8 mouse cellular contexts compared by ENCODE assay signal in genomic region chr2:25210686-25211085, GRCm38 (mm10). TPM values are rescaled to one million over a fixed set of nuclear protein-coding genes. Genes with fewer than 3 reads are reported as not detected.
DNase-seq lines count a peak whose midpoint lies in the region; ATAC-seq lines count a peak whose summit lies in the region.

No protein-coding gene starts in this region.

- peaks cover 15% of the 10 kb centered on the region for H3K4me1 ChIP-seq in kidney, embryonic 14.5 days (ENCODE audit: control insufficient read depth, insufficient read depth, low read length)
- H3K4me1 ChIP-seq in brown adipose tissue, adult 24 weeks (ENCODE audit: control insufficient read depth, insufficient read depth, insufficient read length, low read length) = peaks cover 10% of the 10 kb centered on the region
- peaks cover 42% of the 10 kb centered on the region for H3K4me1 ChIP-seq in hindbrain, embryonic 15.5 days (replicated peaks)
- H3K4me1 ChIP-seq in midbrain, embryonic 13.5 days (replicated peaks) = peaks cover 38% of the 10 kb centered on the region

- H3K36me3 ChIP-seq in kidney, embryonic 14.5 days (ENCODE audit: control insufficient read depth, insufficient read depth, low read length) = peaks cover 28% of the 10 kb centered on the region
- peaks cover 6% of the 10 kb centered on the region for H3K36me3 ChIP-seq in hindbrain, embryonic 15.5 days
- peaks cover 34% of the 10 kb centered on the region for H3K36me3 ChIP-seq in midbrain, embryonic 13.5 days

- no peaks in the 10 kb centered on the region for H3K27me3 ChIP-seq in kidney, embryonic 14.5 days (ENCODE audit: control insufficient read depth, insufficient read depth, low read length)
- H3K27me3 ChIP-seq in hindbrain, embryonic 15.5 days = 0 out of 2 replicates have a peak, but pooled peaks cover 3% of the 10 kb centered on the region
- 0 out of 2 replicates have a peak, but pooled peaks cover 6% of the 10 kb centered on the region for H3K27me3 ChIP-seq in midbrain, embryonic 13.5 days

- peak overlapping the region; percentile 90 for H3K4me2 ChIP-seq in kidney, embryonic 14.5 days (replicated peaks; ENCODE audit: low read depth, low read length)
- H3K4me2 ChIP-seq in hindbrain, embryonic 15.5 days = peak overlapping the region; percentile 85
- H3K4me2 ChIP-seq in midbrain, embryonic 13.5 days (replicated peaks) = peak overlapping the region; percentile 91

- H3K27ac ChIP-seq in kidney, embryonic 14.5 days (ENCODE audit: low read depth, low read length) = peak overlapping the region; percentile 87
- peak overlapping the region; percentile 83 for H3K27ac ChIP-seq in brown adipose tissue, adult 24 weeks (replicated peaks; ENCODE audit: low read depth, low read length)
- peak overlapping the region; percentile 93 for H3K27ac ChIP-seq in hindbrain, embryonic 15.5 days (replicated peaks)
- H3K27ac ChIP-seq in midbrain, embryonic 13.5 days = peak overlapping the region; percentile 86

- no peak for ATAC-seq in kidney, embryonic 14.5 days (ENCODE audit: low FRiP score, low TSS enrichment)
- peak; percentile 36; the same call in 1 of the 2 replicates for ATAC-seq in hindbrain, embryonic 15.5 days (ENCODE audit: low FRiP score, low read depth)
- ATAC-seq in midbrain, embryonic 13.5 days = no peak; the same call in 1 of the 2 replicates

- H3K9me3 ChIP-seq in kidney, embryonic 14.5 days (ENCODE audit: control insufficient read depth, low read length) = no peaks in the 10 kb centered on the region
- H3K9me3 ChIP-seq in hindbrain, embryonic 15.5 days = no peaks in the 10 kb centered on the region
- H3K9me3 ChIP-seq in midbrain, embryonic 13.5 days = no peaks in the 10 kb centered on the region

- H3K4me3 ChIP-seq in kidney, embryonic 14.5 days (ENCODE audit: low read length) = peak overlapping the region; percentile 92
- H3K4me3 ChIP-seq in brown adipose tissue, adult 24 weeks (ENCODE audit: insufficient read depth, low read depth, low read length) = peak overlapping the region; percentile 75
- H3K4me3 ChIP-seq in hindbrain, embryonic 15.5 days = peak overlapping the region; percentile 78
- peak overlapping the region; percentile 86 for H3K4me3 ChIP-seq in midbrain, embryonic 13.5 days (replicated peaks)

- no peak for DNase-seq in kidney, postnatal 4 days
- DNase-seq in adipocyte (ENCODE audit: low spot score) = no peak
- DNase-seq in right cerebral cortex, postnatal 36 days (ENCODE audit: low spot score in 2 of 2) = no peak
- DNase-seq in right cerebral cortex, postnatal 25 days = no peak

- WGBS in kidney, embryonic 14.5 days = under 1% methylated on average over 24 of the region's 24 CpGs
- WGBS in hindbrain, embryonic 15.5 days = 1% methylated on average over 24 of the region's 24 CpGs
- WGBS in midbrain, embryonic 13.5 days = 0% methylated on average over 24 of the region's 24 CpGs

- peak overlapping the region; percentile 92 for H3K9ac ChIP-seq in kidney, embryonic 14.5 days (ENCODE audit: low read depth, low read length)
- peak overlapping the region; percentile 80 for H3K9ac ChIP-seq in hindbrain, embryonic 15.5 days
- peak overlapping the region; percentile 86 for H3K9ac ChIP-seq in midbrain, embryonic 13.5 days (replicated peaks)

RNA-seq across cellular contexts. Expression of gene Nelfb, which starts 0.6 kb away (rescaled TPM):
- 72.7 and 101 TPM in 2 replicates for polyA plus RNA-seq in kidney, embryonic 14.5 days (2014; fragmentation: Nextera tagmentation; extraction: Ambion mirVana)
- polyA plus RNA-seq in brown adipose tissue, adult 24 weeks (2012; ENCODE audit: insufficient read depth, insufficient read length, missing spikeins) = 15.4 and 19.0 TPM in 2 replicates
- 108 and 112 TPM in 2 replicates for polyA plus RNA-seq in hindbrain, embryonic 15.5 days (2015; fragmentation: Nextera tagmentation; extraction: Ambion mirVana)
- polyA plus RNA-seq in midbrain, embryonic 13.5 days (2015; fragmentation: Nextera tagmentation; extraction: Ambion mirVana) = 113 and 117 TPM in 2 replicates

RNA-seq across cellular contexts. Expression of gene Stpg3, which starts 3.8 kb away (rescaled TPM):
- 0.49 and 0.54 TPM in 2 replicates for polyA plus RNA-seq in kidney, embryonic 14.5 days (2014; fragmentation: Nextera tagmentation; extraction: Ambion mirVana)
- not detected in 2 replicates for polyA plus RNA-seq in brown adipose tissue, adult 24 weeks (2012; ENCODE audit: insufficient read depth, insufficient read length, missing spikeins)
- polyA plus RNA-seq in hindbrain, embryonic 15.5 days (2015; fragmentation: Nextera tagmentation; extraction: Ambion mirVana) = not detected in 2 replicates
- polyA plus RNA-seq in midbrain, embryonic 13.5 days (2015; fragmentation: Nextera tagmentation; extraction: Ambion mirVana) = not detected in 2 replicates

RNA-seq across cellular contexts. Expression of gene Fam166a, which starts 7.9 kb away (rescaled TPM):
- 0.55 TPM in 1 of 2 replicates, not detected in the other for polyA plus RNA-seq in kidney, embryonic 14.5 days (2014; fragmentation: Nextera tagmentation; extraction: Ambion mirVana)
- not detected in 2 replicates for polyA plus RNA-seq in brown adipose tissue, adult 24 weeks (2012; ENCODE audit: insufficient read depth, insufficient read length, missing spikeins)
- polyA plus RNA-seq in hindbrain, embryonic 15.5 days (2015; fragmentation: Nextera tagmentation; extraction: Ambion mirVana) = 0.70 and 0.72 TPM in 2 replicates
- 0.89 TPM in 1 of 2 replicates, not detected in the other for polyA plus RNA-seq in midbrain, embryonic 13.5 days (2015; fragmentation: Nextera tagmentation; extraction: Ambion mirVana)

RNA-seq across cellular contexts. Expression of gene Tubb4b, which starts 13.8 kb away (rescaled TPM):
- 532 and 565 TPM in 2 replicates for polyA plus RNA-seq in kidney, embryonic 14.5 days (2014; fragmentation: Nextera tagmentation; extraction: Ambion mirVana)
- polyA plus RNA-seq in brown adipose tissue, adult 24 weeks (2012; ENCODE audit: insufficient read depth, insufficient read length, missing spikeins) = 193 and 284 TPM in 2 replicates
- 444 and 468 TPM in 2 replicates for polyA plus RNA-seq in hindbrain, embryonic 15.5 days (2015; fragmentation: Nextera tagmentation; extraction: Ambion mirVana)
- polyA plus RNA-seq in midbrain, embryonic 13.5 days (2015; fragmentation: Nextera tagmentation; extraction: Ambion mirVana) = 362 and 392 TPM in 2 replicates

RNA-seq across cellular contexts. Expression of gene Tor4a, which starts 14.0 kb away (rescaled TPM):
- polyA plus RNA-seq in kidney, embryonic 14.5 days (2014; fragmentation: Nextera tagmentation; extraction: Ambion mirVana) = 6.8 and 11.3 TPM in 2 replicates
- 1.8 and 6.0 TPM in 2 replicates for polyA plus RNA-seq in brown adipose tissue, adult 24 weeks (2012; ENCODE audit: insufficient read depth, insufficient read length, missing spikeins)
- polyA plus RNA-seq in hindbrain, embryonic 15.5 days (2015; fragmentation: Nextera tagmentation; extraction: Ambion mirVana) = 1.9 and 2.3 TPM in 2 replicates
- polyA plus RNA-seq in midbrain, embryonic 13.5 days (2015; fragmentation: Nextera tagmentation; extraction: Ambion mirVana) = 1.1 and 1.2 TPM in 2 replicates
